14 mouse cellular contexts compared by ENCODE assay signal in the genomic region with DNA sequence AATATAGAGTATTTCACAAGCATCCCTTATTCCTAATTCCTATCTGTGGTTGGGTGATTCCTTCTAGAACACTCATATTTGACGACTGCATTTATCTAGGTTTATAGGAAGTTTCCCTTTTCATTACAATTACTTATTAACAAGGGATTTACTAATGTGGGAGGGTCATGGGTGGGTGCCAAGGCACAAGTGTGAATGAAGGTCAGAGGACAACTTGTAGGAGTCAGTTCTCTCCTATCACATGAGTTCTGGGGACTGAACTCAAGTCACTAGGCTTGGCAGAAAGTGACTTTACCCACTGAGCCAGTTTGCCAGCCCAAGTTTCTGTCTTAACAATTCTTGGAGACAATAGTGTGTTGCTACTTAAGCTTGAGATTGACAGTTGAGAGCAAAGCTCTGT.
"Had no signal": no experiment of that assay in that cellular context is flagged by ENCODE, and none has a peak within 500 bp of the region (broad histone marks: within the 10 kb centered on the region; RNA-seq: fewer than 3 reads in every experiment).

No protein-coding gene starts in this region.

- H3K27ac ChIP-seq: kidney, postnatal 0 days; limb, embryonic 13.5 days; liver, embryonic 13.5 days; midbrain, embryonic 13.5 days; stomach, postnatal 0 days had no signal

- H3K9me3 ChIP-seq: limb, embryonic 13.5 days; liver, embryonic 13.5 days; midbrain, embryonic 13.5 days; neural tube, embryonic 15.5 days had no signal

- H3K4me1 ChIP-seq: liver, embryonic 13.5 days had no signal

- H3K4me2 ChIP-seq: limb, embryonic 13.5 days; liver, embryonic 13.5 days; midbrain, embryonic 13.5 days; neural tube, embryonic 15.5 days had no signal

- DNase-seq: layer of hippocampus, adult 9-11 months; left cerebral cortex, postnatal 4 days; liver, embryonic 13.5 days; lung, adult 18-20 months; right cerebral cortex, adult 18-20 months; right cerebral cortex, postnatal 25 days; thymus, adult 18-20 months; thymus, postnatal 14 days had no signal

- H3K36me3 ChIP-seq: limb, embryonic 13.5 days; liver, embryonic 13.5 days; midbrain, embryonic 13.5 days; neural tube, embryonic 15.5 days had no signal

- H3K27me3 ChIP-seq: limb, embryonic 13.5 days; liver, embryonic 13.5 days; midbrain, embryonic 13.5 days; neural tube, embryonic 15.5 days had no signal

- H3K9ac ChIP-seq: limb, embryonic 13.5 days; liver, embryonic 13.5 days; midbrain, embryonic 13.5 days; neural tube, embryonic 15.5 days had no signal

- ATAC-seq: midbrain, embryonic 13.5 days had no signal

- H3K4me3 ChIP-seq: limb, embryonic 13.5 days; liver, embryonic 13.5 days; midbrain, embryonic 13.5 days; myocyte; neural tube, embryonic 15.5 days had no signal
